Mouse (Mus musculus) heart, embryonic 12.5 days (tissue): ENCODE measurements around the gene Cep131. TPM values are rescaled to one million over a fixed set of nuclear protein-coding genes. Genes with fewer than 3 reads are reported as not detected.

Experiments used
- ATAC-seq: fragments of 200-750 bp; cut with Nextera tagmentation; 2 replicates; pipeline ENCODE4 v1.8.0; 2017; ENCODE audit warnings: moderate TSS enrichment, moderate library complexity; ENCODE audit not compliant: insufficient number of reproducible peaks, low FRiP score
- H3K27ac ChIP-seq: fragments of 300-500 bp; sonication (generic); 2 replicates; pipeline ENCODE4 v1.5.1; 2016; ENCODE audit warnings: mild to moderate bottlenecking, moderate library complexity; ENCODE audit not compliant: poor library complexity, severe bottlenecking
- H3K27me3 ChIP-seq: fragments of 300-500 bp; sonication (generic); replicated peaks from 2 replicates; pipeline ENCODE4 v1.6.1; 2016; ENCODE audit warnings: mild to moderate bottlenecking, moderate library complexity
- H3K36me3 ChIP-seq: fragments of 300-500 bp; sonication (generic); 2 replicates; pipeline ENCODE4 v1.6.1; 2016; ENCODE audit warnings: mild to moderate bottlenecking, moderate library complexity
- H3K4me1 ChIP-seq: fragments of 300-500 bp; sonication (generic); replicated peaks from 2 replicates; pipeline ENCODE4 v1.6.1; 2016; ENCODE audit warnings: mild to moderate bottlenecking
- H3K4me2 ChIP-seq: fragments of 300-500 bp; sonication (generic); 2 replicates; pipeline ENCODE4 v1.6.1; 2016; ENCODE audit warnings: mild to moderate bottlenecking, moderate library complexity
- H3K4me3 ChIP-seq: fragments of 300-500 bp; sonication (generic); 2 replicates; pipeline ENCODE4 v1.5.1; 2016; ENCODE audit warnings: mild to moderate bottlenecking
- H3K9ac ChIP-seq: fragments of 300-500 bp; sonication (generic); 2 replicates; pipeline ENCODE4 v1.6.1; 2016; ENCODE audit warnings: mild to moderate bottlenecking, moderate library complexity
- H3K9me3 ChIP-seq: fragments of 300-500 bp; sonication (generic); replicated peaks from 2 replicates; pipeline ENCODE4 v1.6.1; 2016; ENCODE audit warnings: mild to moderate bottlenecking, moderate library complexity
- WGBS: fragments of 180-500 bp; shearing (Covaris S2); methylation state at CpG from one replicate; pipeline ENCODE4 v1.1.7; 2016; 5-methylcytosine and 5-hydroxymethylcytosine counted together
- polyA plus RNA-seq: library from polyadenylated mRNA; unstranded; fragments of >200 nt; fragmentation: Nextera tagmentation; extraction: Ambion mirVana; gene quantifications from 2 replicates; pipeline ENCODE4 v1.2.1, GENCODE M21; 2016

Cep131 gene
- polyA plus RNA-seq, 1 experiment from 2014 or later = 19.2 TPM

DNA sequence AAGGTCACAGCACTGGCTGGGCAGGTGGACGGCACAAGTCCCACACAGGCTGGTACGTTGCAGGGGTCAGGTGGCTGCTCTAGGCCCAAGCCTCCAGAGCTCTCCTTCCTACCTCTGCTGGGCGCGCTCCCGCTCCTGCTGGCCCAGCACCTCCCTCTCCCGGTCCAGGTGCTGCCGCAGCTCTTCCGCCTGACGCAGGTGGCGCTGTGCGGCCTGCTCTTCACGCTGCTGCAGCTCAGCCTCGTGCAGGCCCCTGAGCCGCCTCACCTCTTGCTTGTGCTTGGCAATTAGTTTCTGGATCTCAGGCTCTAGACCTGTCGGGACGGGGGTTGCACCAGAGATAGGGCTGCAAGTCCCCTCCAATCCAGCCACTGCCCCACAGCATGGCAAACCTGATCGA, 18.8 kb downstream of the Cep131 start:
- Histone ChIP-seq H3K9me3 (no peaks in the 10 kb centered on the region), H3K36me3 (peaks cover 77% of the 10 kb centered on the region), H3K27me3 (no peaks in the 10 kb centered on the region), H3K9ac (no peak overlapping the region), H3K4me1 (peaks cover 16% of the 10 kb centered on the region), H3K27ac (no peak overlapping the region), H3K4me2 (no peak overlapping the region), H3K4me3 (no peak overlapping the region)
- ATAC-seq = 0 out of 2 replicates have a peak, but pooled peaks have one; percentile 17
- 66% methylated on average over 17 of the region's 17 CpGs for WGBS

DNA sequence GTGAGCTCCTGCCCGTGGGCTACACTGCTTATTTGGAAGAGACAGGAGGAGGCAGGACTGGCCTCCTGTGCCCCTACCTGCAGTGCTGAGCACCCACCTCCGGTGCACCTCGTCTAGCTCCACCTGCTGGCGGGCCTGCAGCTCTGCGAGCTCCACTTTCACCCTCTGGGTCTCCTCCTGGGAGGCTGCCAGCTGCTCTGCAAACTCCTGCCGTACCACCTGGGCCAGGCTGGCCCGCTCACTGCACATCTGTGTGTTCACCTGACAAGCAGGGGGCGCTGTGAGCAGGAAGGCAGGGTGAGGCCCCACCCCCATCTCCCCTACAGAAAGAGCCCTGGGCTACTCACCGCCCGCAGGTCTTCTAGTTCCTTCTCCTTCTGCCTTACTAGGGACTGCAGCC, 21.3 kb downstream of the Cep131 start:
- Histone ChIP-seq H3K27ac (peak overlapping the region; percentile 42; the same call in 1 of the 2 replicates), H3K9ac (peak overlapping the region; percentile 25; the same call in 1 of the 2 replicates), H3K9me3 (no peaks in the 10 kb centered on the region), H3K36me3 (peaks cover 52% of the 10 kb centered on the region), H3K4me2 (peak overlapping the region; percentile 46), H3K4me3 (no peak overlapping the region), H3K27me3 (no peaks in the 10 kb centered on the region), H3K4me1 (peaks cover 16% of the 10 kb centered on the region)
- ATAC-seq = no peak
- 25% methylated on average over 10 of the region's 10 CpGs for WGBS

DNA sequence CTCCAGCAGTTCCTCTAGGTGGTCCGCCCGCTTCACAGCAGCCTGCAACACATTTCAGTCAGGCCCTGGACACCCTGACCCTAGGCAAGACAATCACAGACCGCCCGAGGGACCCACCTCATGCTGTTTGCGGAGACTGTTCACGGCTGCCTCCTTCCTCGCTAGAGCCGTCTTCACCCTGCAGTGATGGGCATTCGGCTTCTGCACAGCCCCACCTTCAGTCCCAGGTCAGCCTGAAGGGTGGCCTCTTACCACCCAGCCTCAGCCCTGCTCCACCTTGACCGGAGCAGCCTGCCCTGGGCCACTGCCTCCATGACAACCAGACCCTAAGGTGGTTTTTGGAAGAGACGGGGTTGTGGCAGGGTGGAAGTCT, 22.0 kb downstream of the Cep131 start:
- no peak for ATAC-seq
- H3K4me1 ChIP-seq = peaks cover 16% of the 10 kb centered on the region
- no peak overlapping the region for H3K4me3 ChIP-seq
- no peaks in the 10 kb centered on the region for H3K27me3 ChIP-seq
- H3K4me2 ChIP-seq = no peak overlapping the region
- H3K36me3 ChIP-seq = peaks cover 45% of the 10 kb centered on the region
- WGBS = 86% methylated on average over 11 of the region's 11 CpGs
- no peaks in the 10 kb centered on the region for H3K9me3 ChIP-seq
- no peak overlapping the region for H3K27ac ChIP-seq
- no peak overlapping the region for H3K9ac ChIP-seq

GRCm38 (mm10) chr11:120064006-120064667, 22.5 kb downstream of the Cep131 start:
- no peak overlapping the region for H3K4me3 ChIP-seq
- no peaks in the 10 kb centered on the region for H3K27me3 ChIP-seq
- H3K36me3 ChIP-seq = peaks cover 41% of the 10 kb centered on the region
- H3K9ac ChIP-seq = no peak overlapping the region
- peaks cover 11% of the 10 kb centered on the region for H3K4me1 ChIP-seq
- no peaks in the 10 kb centered on the region for H3K9me3 ChIP-seq
- no peak overlapping the region for H3K27ac ChIP-seq
- no peak overlapping the region for H3K4me2 ChIP-seq
- WGBS = 87% methylated on average over 13 of the region's 13 CpGs
- no peak for ATAC-seq

DNA sequence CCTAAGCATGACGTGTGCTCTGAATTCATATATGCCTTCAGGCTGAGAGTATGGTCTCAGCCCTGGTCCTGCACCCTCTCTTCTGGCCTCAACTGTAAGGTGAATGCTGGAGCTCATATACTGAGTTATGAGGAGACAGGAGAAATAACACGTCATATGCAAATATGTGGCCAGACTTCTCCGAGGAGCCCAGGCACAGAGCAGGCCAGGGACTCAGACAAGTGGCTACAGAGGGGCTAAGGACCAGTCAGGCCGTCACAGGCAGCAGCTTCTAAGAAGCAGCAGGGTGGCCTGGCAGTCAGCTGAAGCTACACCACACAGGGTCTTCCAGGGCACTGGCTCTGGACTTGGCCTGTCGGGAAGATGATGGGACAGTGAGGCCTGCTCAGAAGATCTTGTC, 23.3 kb downstream of the Cep131 start:
- WGBS = 77% methylated on average over 5 of the region's 5 CpGs
- H3K36me3 ChIP-seq = peaks cover 39% of the 10 kb centered on the region
- H3K4me1 ChIP-seq = peaks cover 11% of the 10 kb centered on the region
- H3K9ac ChIP-seq = no peak overlapping the region
- no peak for ATAC-seq
- H3K9me3 ChIP-seq = 0 out of 2 replicates have a peak, but pooled peaks cover under 1% of the 10 kb centered on the region
- H3K27ac ChIP-seq = no peak overlapping the region
- H3K27me3 ChIP-seq = no peaks in the 10 kb centered on the region
- no peak overlapping the region for H3K4me3 ChIP-seq
- no peak overlapping the region for H3K4me2 ChIP-seq

DNA sequence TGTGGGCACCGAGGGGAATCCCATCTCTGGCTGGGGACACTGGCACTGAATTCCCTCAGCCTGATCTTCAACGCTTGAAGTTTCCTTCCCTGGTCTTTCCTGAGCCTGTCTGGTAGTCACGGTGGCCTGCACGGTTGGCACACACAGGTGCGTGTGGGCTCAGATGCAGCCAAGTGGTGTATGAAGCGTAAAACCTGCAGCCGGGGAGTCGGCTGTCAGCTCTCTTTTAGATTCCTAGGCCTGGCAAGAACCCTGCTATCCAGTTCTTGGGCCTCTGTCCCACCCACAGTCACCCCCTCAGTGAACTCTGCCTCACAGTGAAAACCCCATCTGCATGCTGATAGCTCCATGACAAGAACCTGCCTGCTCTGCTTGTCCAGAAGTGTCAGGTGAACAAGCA, 26.0 kb downstream of the Cep131 start:
- Histone ChIP-seq H3K27me3 (no peaks in the 10 kb centered on the region), H3K9ac (no peak overlapping the region), H3K4me1 (peaks cover 5% of the 10 kb centered on the region), H3K4me2 (no peak overlapping the region), H3K27ac (no peak overlapping the region), H3K4me3 (no peak overlapping the region), H3K36me3 (peaks cover 18% of the 10 kb centered on the region), H3K9me3 (0 out of 2 replicates have a peak, but pooled peaks cover 2% of the 10 kb centered on the region)
- ATAC-seq = no peak
- WGBS = 79% methylated on average over 8 of the region's 8 CpGs

DNA sequence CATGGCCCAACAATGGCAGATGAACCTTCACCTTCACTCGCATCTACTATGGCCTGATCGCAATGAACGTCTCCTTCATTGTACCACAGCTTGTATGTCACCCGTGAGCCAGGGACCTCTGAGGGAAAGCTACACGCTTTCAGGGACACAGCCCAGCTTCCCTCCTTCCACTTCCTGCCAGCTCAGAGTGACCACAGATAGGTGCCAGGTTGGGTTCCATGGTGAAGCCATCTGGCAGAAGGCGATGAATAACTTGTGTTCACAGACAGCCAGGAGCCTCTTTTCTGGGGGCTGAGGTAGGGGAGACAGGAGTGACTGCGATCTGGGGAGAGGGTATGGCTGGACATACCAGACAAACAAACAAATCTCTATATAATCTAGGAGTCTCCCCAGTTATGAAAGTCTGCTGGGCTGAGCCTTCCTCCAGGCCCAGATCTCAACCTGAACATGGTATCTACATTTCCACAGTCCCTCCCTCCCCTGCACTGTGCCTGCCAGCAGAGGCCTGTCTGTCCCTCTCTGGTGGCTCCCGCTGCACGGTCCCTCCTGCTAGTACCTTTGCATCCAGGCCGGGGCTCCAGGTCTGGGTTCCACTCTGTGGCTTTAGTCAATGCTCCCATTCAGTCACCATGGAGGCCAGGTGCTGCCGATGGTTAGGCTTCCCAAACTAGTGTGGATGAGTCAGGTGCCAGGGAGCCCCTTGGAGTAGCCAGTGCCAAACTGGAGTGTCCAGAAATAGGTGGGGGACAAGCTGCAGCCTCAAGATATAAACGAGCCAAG, 30.5 kb downstream of the Cep131 start:
- 80% methylated on average over 12 of the region's 12 CpGs for WGBS
- H3K4me2 ChIP-seq = no peak overlapping the region
- no peak overlapping the region for H3K27ac ChIP-seq
- H3K9ac ChIP-seq = no peak overlapping the region
- no peaks in the 10 kb centered on the region for H3K27me3 ChIP-seq
- no peak overlapping the region for H3K4me3 ChIP-seq
- H3K4me1 ChIP-seq = peaks cover 17% of the 10 kb centered on the region
- 0 out of 2 replicates have a peak, but pooled peaks cover 2% of the 10 kb centered on the region for H3K9me3 ChIP-seq
- H3K36me3 ChIP-seq = no peaks in the 10 kb centered on the region
- ATAC-seq = no peak

GRCm38 (mm10) chr11:120053846-120054245, 32.8 kb downstream of the Cep131 start:
- no peak for ATAC-seq
- H3K36me3 ChIP-seq = no peaks in the 10 kb centered on the region

GRCm38 (mm10) chr11:120052274-120052673, 34.4 kb downstream of the Cep131 start:
- no peak overlapping the region for H3K4me3 ChIP-seq
- H3K27me3 ChIP-seq = peaks cover 24% of the 10 kb centered on the region
- WGBS = 61% methylated on average over 9 of the region's 9 CpGs
- no peak overlapping the region for H3K9ac ChIP-seq
- no peaks in the 10 kb centered on the region for H3K9me3 ChIP-seq
- no peak for ATAC-seq
- no peak overlapping the region for H3K4me2 ChIP-seq
- H3K4me1 ChIP-seq = peaks cover 32% of the 10 kb centered on the region
- no peak overlapping the region for H3K27ac ChIP-seq
- H3K36me3 ChIP-seq = no peaks in the 10 kb centered on the region

More at GRCm38 (mm10) chr11:120053846-120054245, 32.8 kb downstream of the Cep131 start:
- H3K9ac ChIP-seq = no peak overlapping the region
- 0 out of 2 replicates have a peak, but pooled peaks cover 2% of the 10 kb centered on the region for H3K9me3 ChIP-seq
- peaks cover 20% of the 10 kb centered on the region for H3K4me1 ChIP-seq
- no peak overlapping the region for H3K4me2 ChIP-seq
- WGBS = 83% methylated on average over 4 of the region's 4 CpGs
- no peak overlapping the region for H3K27ac ChIP-seq
- no peak overlapping the region for H3K4me3 ChIP-seq
- peaks cover 8% of the 10 kb centered on the region for H3K27me3 ChIP-seq

GRCm38 (mm10) chr11:120051124-120051811, 35.4 kb downstream of the Cep131 start:
- H3K27me3 ChIP-seq = peaks cover 33% of the 10 kb centered on the region
- peak; percentile 37; the same call in 1 of the 2 replicates for ATAC-seq
- no peak overlapping the region for H3K4me2 ChIP-seq
- no peak overlapping the region for H3K4me3 ChIP-seq
- 36% methylated on average over 14 of the region's 14 CpGs for WGBS
- H3K36me3 ChIP-seq = no peaks in the 10 kb centered on the region
- no peak overlapping the region for H3K9ac ChIP-seq
- no peaks in the 10 kb centered on the region for H3K9me3 ChIP-seq
- H3K4me1 ChIP-seq = peaks cover 38% of the 10 kb centered on the region
- H3K27ac ChIP-seq = peak overlapping the region; percentile 3; the same call in 1 of the 2 replicates

GRCm38 (mm10) chr11:120049067-120049466, 37.6 kb downstream of the Cep131 start:
- Histone ChIP-seq H3K4me1 (peaks cover 38% of the 10 kb centered on the region), H3K4me3 (no peak overlapping the region), H3K36me3 (no peaks in the 10 kb centered on the region), H3K4me2 (no peak overlapping the region), H3K27me3 (peaks cover 47% of the 10 kb centered on the region), H3K9ac (no peak overlapping the region), H3K27ac (no peak overlapping the region), H3K9me3 (no peaks in the 10 kb centered on the region)
- WGBS = 81% methylated on average over 8 of the region's 8 CpGs
- ATAC-seq = no peak
